Mouse (Mus musculus): ENCODE data around the gene Apoa2.

DNA sequence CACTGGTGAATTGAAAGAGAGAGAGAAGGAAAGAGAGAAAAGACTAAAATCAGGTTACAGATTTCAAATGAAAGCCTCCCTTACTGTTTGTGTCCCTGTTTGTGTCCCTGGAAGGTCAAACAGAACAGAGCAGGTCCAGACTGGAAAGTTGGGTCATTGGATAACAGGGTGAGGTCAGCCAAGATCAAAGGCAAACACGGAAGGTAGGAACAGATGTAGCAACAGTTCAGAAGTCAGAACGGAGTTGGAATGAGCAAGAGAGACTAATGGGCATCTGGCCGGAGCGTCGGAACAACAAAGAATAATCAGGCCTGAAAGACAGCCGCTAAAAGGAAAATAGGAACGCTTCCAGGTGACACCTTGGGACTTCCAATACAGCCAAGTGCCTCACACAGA is 20.6 kb upstream of the Apoa2 start:
- TF ChIP-seq CTCF (IDR thresholded peaks at IDR 0.05; ENCODE audit: low read depth): no peak
- TF ChIP-seq EP300 (IDR thresholded peaks at IDR 0.05; ENCODE audit: low read depth): no peak
